Mouse (Mus musculus): ENCODE data around the gene Tmc3. TPM values are rescaled to one million over a fixed set of nuclear protein-coding genes. Genes with fewer than 3 reads are reported as not detected.

Tmc3 gene
- polyA plus RNA-seq, 1 experiment from 2014 or later = 0.21 TPM

DNA sequence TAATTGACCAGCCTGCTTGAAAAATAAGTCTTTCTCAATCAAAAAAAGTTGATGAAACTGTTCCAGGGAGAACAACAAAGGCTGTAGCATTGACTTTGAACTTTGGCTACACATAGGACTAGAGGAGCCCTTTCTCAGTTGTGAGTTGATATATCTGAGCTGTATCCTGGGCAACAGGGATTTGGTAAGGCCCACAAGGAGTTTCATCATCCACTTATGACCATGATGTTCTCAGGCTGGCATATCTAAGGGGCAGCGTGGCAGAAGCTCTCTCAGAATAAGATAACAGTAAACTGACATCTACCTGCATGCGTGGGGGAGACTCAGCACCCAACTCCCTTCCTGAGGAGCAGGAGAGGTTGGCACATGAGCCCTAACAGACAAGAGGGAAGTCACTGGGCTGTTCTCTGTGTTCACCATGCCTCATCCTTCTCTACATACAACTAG is 68.9 kb downstream of the Tmc3 start:
- Histone ChIP-seq H3K4me1 (ENCODE audit: control insufficient read depth, insufficient read depth, low read length) (no peaks in the 10 kb centered on the region), H3K27me3 (ENCODE audit: control insufficient read depth, insufficient read depth, low read length) (no peaks in the 10 kb centered on the region), H3K27ac (ENCODE audit: low read depth, low read length) (no peak overlapping the region), H3K36me3 (ENCODE audit: control insufficient read depth, insufficient read depth, low read length) (no peaks in the 10 kb centered on the region), H3K4me3 (ENCODE audit: low read depth, low read length) (no peak overlapping the region), H3K4me2 (no peak overlapping the region), H3K9ac (ENCODE audit: low read depth, low read length) (no peak overlapping the region), H3K9me3 (replicated peaks; ENCODE audit: control insufficient read depth, low read length) (no peaks in the 10 kb centered on the region)
- ATAC-seq (replicated peaks; ENCODE audit: insufficient number of reproducible peaks, low FRiP score, low TSS enrichment) = no peak
- WGBS (ENCODE audit: insufficient replicate concordance) = 69% methylated on average over 2 of the region's 2 CpGs

- WGBS (ENCODE audit: insufficient replicate concordance) = 69% methylated on average over 2 of the region's 2 CpGs
- Histone ChIP-seq H3K4me3 (ENCODE audit: low read depth, low read length) (no peak overlapping the region), H3K27me3 (ENCODE audit: control insufficient read depth, insufficient read depth, low read length) (no peaks in the 10 kb centered on the region), H3K4me2 (no peak overlapping the region), H3K36me3 (ENCODE audit: control insufficient read depth, insufficient read depth, low read length) (no peaks in the 10 kb centered on the region), H3K9me3 (replicated peaks; ENCODE audit: control insufficient read depth, low read length) (no peaks in the 10 kb centered on the region), H3K9ac (ENCODE audit: low read depth, low read length) (no peak overlapping the region), H3K4me1 (ENCODE audit: control insufficient read depth, insufficient read depth, low read length) (no peaks in the 10 kb centered on the region), H3K27ac (ENCODE audit: low read depth, low read length) (no peak overlapping the region)
- no peak for ATAC-seq (replicated peaks; ENCODE audit: insufficient number of reproducible peaks, low FRiP score, low TSS enrichment)
These were observed 69.5 kb downstream of the Tmc3 start for GRCm38 (mm10) chr7:83654196-83654595.

DNA sequence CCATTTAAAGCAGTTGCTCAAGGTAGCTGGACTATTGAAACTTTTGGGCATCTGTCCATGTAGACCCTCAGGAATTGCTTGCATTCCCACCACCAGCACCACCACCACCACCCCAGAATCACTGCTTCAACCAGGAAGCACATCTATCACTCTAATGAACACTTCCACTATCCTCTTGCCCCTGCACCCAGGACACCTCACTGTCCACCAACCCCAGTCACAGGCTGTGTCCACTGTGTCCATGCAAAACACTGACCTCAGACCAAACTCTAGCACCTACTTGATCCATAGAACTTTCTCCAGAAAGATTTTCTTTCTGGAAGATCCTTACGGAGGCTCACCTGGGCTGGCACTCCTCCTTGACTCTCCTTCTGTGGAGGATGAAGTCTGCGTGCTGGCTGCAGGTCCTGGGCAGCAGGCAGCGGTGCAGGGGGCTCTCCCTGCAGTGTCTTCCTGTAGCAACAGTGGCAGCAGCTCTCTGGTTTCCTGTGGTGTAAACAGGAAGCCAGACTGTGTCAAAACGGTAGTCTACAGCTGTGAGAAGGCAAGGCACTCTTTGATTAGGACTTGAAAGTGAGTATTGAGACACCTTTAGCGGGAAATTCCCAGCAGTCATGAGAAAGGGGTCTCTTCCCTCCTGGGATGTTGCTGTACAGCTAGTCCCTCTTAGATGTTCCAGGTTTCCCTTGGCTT is 70.4 kb downstream of the Tmc3 start:
- Histone ChIP-seq H3K27ac (ENCODE audit: low read depth, low read length) (no peak overlapping the region), H3K9ac (ENCODE audit: low read depth, low read length) (no peak overlapping the region)

DNA sequence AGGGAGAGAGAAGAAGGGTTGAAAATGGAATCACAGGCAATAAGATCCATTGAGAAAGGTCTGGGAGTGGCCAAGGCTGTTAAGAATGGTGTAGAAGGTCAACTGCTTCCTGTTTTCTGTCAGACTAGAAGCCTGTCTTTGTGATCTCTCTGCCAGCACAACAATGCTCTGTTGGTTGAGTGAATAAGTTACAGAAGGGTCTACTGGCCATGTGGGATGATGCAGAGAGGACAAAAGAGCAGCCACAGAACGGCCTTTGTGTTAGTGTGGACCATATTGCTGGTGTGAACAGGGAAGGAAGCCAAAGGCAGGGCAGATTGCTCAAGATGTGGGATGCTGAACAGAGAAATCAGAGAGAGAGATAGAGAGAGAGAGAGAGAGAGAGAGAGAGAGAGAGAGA is 74.0 kb downstream of the Tmc3 start:
- H3K9me3 ChIP-seq (replicated peaks; ENCODE audit: control insufficient read depth, low read length) = no peaks in the 10 kb centered on the region
- no peak for ATAC-seq (replicated peaks; ENCODE audit: insufficient number of reproducible peaks, low FRiP score, low TSS enrichment)
- H3K27me3 ChIP-seq (ENCODE audit: control insufficient read depth, insufficient read depth, low read length) = no peaks in the 10 kb centered on the region
- no peaks in the 10 kb centered on the region for H3K4me1 ChIP-seq (ENCODE audit: control insufficient read depth, insufficient read depth, low read length)
- H3K4me3 ChIP-seq (ENCODE audit: low read depth, low read length) = no peak overlapping the region
- H3K36me3 ChIP-seq (ENCODE audit: control insufficient read depth, insufficient read depth, low read length) = no peaks in the 10 kb centered on the region
- H3K4me2 ChIP-seq = no peak overlapping the region
- 79% methylated on average over 1 of the region's 1 CpGs for WGBS (ENCODE audit: insufficient replicate concordance)
- no peak overlapping the region for H3K9ac ChIP-seq (ENCODE audit: low read depth, low read length)
- H3K27ac ChIP-seq (ENCODE audit: low read depth, low read length) = no peak overlapping the region

More for the DNA sequence above, 70.4 kb downstream of the Tmc3 start:
- Histone ChIP-seq H3K27me3 (ENCODE audit: control insufficient read depth, insufficient read depth, low read length) (no peaks in the 10 kb centered on the region), H3K4me3 (ENCODE audit: low read depth, low read length) (no peak overlapping the region), H3K4me2 (no peak overlapping the region), H3K9me3 (replicated peaks; ENCODE audit: control insufficient read depth, low read length) (no peaks in the 10 kb centered on the region), H3K36me3 (ENCODE audit: control insufficient read depth, insufficient read depth, low read length) (no peaks in the 10 kb centered on the region), H3K4me1 (ENCODE audit: control insufficient read depth, insufficient read depth, low read length) (no peaks in the 10 kb centered on the region)
- ATAC-seq (replicated peaks; ENCODE audit: insufficient number of reproducible peaks, low FRiP score, low TSS enrichment) = no peak
- WGBS (ENCODE audit: insufficient replicate concordance) = 50% methylated on average over 5 of the region's 5 CpGs

- Histone ChIP-seq H3K9ac (ENCODE audit: low read depth, low read length) (no peak overlapping the region), H3K9me3 (replicated peaks; ENCODE audit: control insufficient read depth, low read length) (no peaks in the 10 kb centered on the region), H3K27me3 (ENCODE audit: control insufficient read depth, insufficient read depth, low read length) (no peaks in the 10 kb centered on the region), H3K4me3 (ENCODE audit: low read depth, low read length) (no peak overlapping the region), H3K27ac (ENCODE audit: low read depth, low read length) (no peak overlapping the region), H3K36me3 (ENCODE audit: control insufficient read depth, insufficient read depth, low read length) (no peaks in the 10 kb centered on the region), H3K4me1 (ENCODE audit: control insufficient read depth, insufficient read depth, low read length) (no peaks in the 10 kb centered on the region), H3K4me2 (no peak overlapping the region)
- 78% methylated on average over 9 of the region's 9 CpGs for WGBS (ENCODE audit: insufficient replicate concordance)
- no peak for ATAC-seq (replicated peaks; ENCODE audit: insufficient number of reproducible peaks, low FRiP score, low TSS enrichment)
These were observed 74.7 kb downstream of the Tmc3 start for GRCm38 (mm10) chr7:83659159-83660065.

DNA sequence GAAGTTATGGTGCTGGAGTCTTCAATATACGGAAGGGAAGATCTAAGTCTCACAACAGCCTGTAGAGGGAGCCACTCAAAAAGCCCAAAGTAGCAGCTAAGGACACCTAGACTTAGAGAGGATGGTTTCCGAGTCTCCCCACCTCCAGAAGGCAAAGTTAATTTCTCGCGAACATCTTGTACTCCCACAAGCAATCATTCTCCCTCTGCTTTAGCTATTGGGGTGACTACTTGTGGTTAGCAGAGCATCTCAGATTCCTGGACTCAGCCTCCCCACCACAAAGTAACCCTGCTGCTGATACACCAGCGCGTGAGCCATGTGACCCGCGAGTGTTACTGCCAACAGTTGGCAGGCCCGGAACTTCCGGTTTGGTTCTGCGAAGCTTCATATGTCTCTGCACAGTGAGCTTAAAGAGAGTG is 75.6 kb downstream of the Tmc3 start:
- no peak overlapping the region for H3K27ac ChIP-seq (ENCODE audit: low read depth, low read length)

DNA sequence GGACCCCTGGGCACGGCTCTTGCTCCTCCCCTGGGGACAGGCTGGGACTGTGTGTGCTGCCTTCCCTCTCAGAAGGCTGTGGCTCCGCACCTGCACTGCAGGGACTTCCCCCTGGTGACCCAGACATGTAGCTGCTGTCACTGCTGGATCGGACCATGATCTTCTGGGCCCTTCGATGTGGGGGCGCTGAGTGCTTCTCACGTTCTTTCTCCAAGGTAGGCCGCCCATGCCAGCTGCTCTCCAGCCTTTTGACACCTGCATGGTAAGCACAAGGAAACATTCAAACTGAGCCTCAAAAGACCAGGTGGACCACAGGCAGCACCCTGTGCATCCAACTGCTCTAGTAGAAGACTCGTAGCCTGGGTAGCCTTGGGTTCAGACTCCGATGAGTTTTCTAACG is 76.3 kb downstream of the Tmc3 start:
- H3K4me1 ChIP-seq (ENCODE audit: control insufficient read depth, insufficient read depth, low read length) = no peaks in the 10 kb centered on the region
- no peak overlapping the region for H3K4me2 ChIP-seq
- H3K27ac ChIP-seq (ENCODE audit: low read depth, low read length) = no peak overlapping the region
- no peaks in the 10 kb centered on the region for H3K9me3 ChIP-seq (replicated peaks; ENCODE audit: control insufficient read depth, low read length)
- no peaks in the 10 kb centered on the region for H3K36me3 ChIP-seq (ENCODE audit: control insufficient read depth, insufficient read depth, low read length)
- H3K9ac ChIP-seq (ENCODE audit: low read depth, low read length) = no peak overlapping the region
- 87% methylated on average over 10 of the region's 10 CpGs for WGBS (ENCODE audit: insufficient replicate concordance)
- ATAC-seq (replicated peaks; ENCODE audit: insufficient number of reproducible peaks, low FRiP score, low TSS enrichment) = no peak
- no peaks in the 10 kb centered on the region for H3K27me3 ChIP-seq (ENCODE audit: control insufficient read depth, insufficient read depth, low read length)
- no peak overlapping the region for H3K4me3 ChIP-seq (ENCODE audit: low read depth, low read length)

More for the DNA sequence above, 75.6 kb downstream of the Tmc3 start:
- Histone ChIP-seq H3K9me3 (replicated peaks; ENCODE audit: control insufficient read depth, low read length) (no peaks in the 10 kb centered on the region), H3K4me3 (ENCODE audit: low read depth, low read length) (no peak overlapping the region), H3K9ac (ENCODE audit: low read depth, low read length) (no peak overlapping the region), H3K4me2 (no peak overlapping the region), H3K27me3 (ENCODE audit: control insufficient read depth, insufficient read depth, low read length) (no peaks in the 10 kb centered on the region), H3K36me3 (ENCODE audit: control insufficient read depth, insufficient read depth, low read length) (no peaks in the 10 kb centered on the region), H3K4me1 (ENCODE audit: control insufficient read depth, insufficient read depth, low read length) (no peaks in the 10 kb centered on the region)
- 86% methylated on average over 11 of the region's 11 CpGs for WGBS (ENCODE audit: insufficient replicate concordance)
- ATAC-seq (replicated peaks; ENCODE audit: insufficient number of reproducible peaks, low FRiP score, low TSS enrichment) = no peak

DNA sequence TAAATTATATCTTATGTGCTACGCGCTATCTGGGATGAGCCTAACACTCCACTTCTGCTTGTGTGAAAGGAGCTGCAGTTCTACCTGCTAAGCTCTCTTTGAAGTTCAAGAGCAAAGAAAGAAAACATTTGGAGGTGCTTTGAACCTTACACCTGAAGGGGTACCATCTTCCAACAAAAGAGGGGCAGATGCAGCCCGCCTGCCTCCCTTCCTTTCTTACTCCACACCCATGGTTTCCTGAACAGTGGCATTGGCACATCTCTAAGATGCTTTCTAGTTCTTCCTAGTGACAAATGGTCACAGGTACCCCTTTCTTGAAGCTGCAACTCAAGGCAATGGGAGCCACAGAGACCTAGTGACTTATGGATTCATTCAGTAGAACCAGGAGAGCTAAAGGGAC is 77.0 kb downstream of the Tmc3 start:
- no peak overlapping the region for H3K27ac ChIP-seq (ENCODE audit: low read depth, low read length)
- H3K9ac ChIP-seq (ENCODE audit: low read depth, low read length) = no peak overlapping the region
- no peaks in the 10 kb centered on the region for H3K9me3 ChIP-seq (replicated peaks; ENCODE audit: control insufficient read depth, low read length)
- ATAC-seq (replicated peaks; ENCODE audit: insufficient number of reproducible peaks, low FRiP score, low TSS enrichment) = no peak
- H3K4me2 ChIP-seq = no peak overlapping the region
- no peaks in the 10 kb centered on the region for H3K36me3 ChIP-seq (ENCODE audit: control insufficient read depth, insufficient read depth, low read length)
- no peaks in the 10 kb centered on the region for H3K27me3 ChIP-seq (ENCODE audit: control insufficient read depth, insufficient read depth, low read length)
- H3K4me1 ChIP-seq (ENCODE audit: control insufficient read depth, insufficient read depth, low read length) = no peaks in the 10 kb centered on the region
- WGBS (ENCODE audit: insufficient replicate concordance) = 83% methylated on average over 3 of the region's 3 CpGs
- no peak overlapping the region for H3K4me3 ChIP-seq (ENCODE audit: low read depth, low read length)

Data from heart, embryonic 11.5 days (tissue).